Mouse (Mus musculus) myocyte (in vitro differentiated cells): ENCODE results near the gene Cpne1. TPM values are rescaled to one million over a fixed set of nuclear protein-coding genes. Genes with fewer than 3 reads are reported as not detected.

Experiments
- H3K27me3 ChIP-seq: one replicate; pipeline ENCODE4 v1.6.1; 2011; ENCODE audit not compliant: control insufficient read depth, insufficient read depth, insufficient read length
- H3K36me3 ChIP-seq: one replicate; pipeline ENCODE4 v1.6.1; 2011; ENCODE audit not compliant: control insufficient read depth, insufficient read depth
- H3K4me2 ChIP-seq: one replicate; pipeline ENCODE4 v1.6.1; 2011; ENCODE audit warnings: low read depth, control low read depth
- H3K4me3 ChIP-seq: one replicate; pipeline ENCODE4 v1.5.1; 2011; ENCODE audit warnings: mild to moderate bottlenecking, control low read depth, moderate library complexity
- H3K79me2 ChIP-seq: one replicate; pipeline ENCODE4 v1.6.1; 2011; ENCODE audit not compliant: control insufficient read depth, insufficient read depth
- H3ac ChIP-seq: one replicate; pipeline ENCODE4 v1.6.1; 2011; ENCODE audit not compliant: control insufficient read depth, insufficient read length
- CEBPB ChIP-seq: IDR thresholded peaks from 2 replicates; pipeline ENCODE4 v1.6.1; 2011; ENCODE audit warnings: mild to moderate bottlenecking, moderate library complexity; ENCODE audit not compliant: poor library complexity, insufficient read depth, severe bottlenecking
- E2F4 ChIP-seq: IDR thresholded peaks from one replicate; pipeline ENCODE4 v1.6.1; 2011; ENCODE audit warnings: mild to moderate bottlenecking, control low read depth, moderate library complexity; ENCODE audit not compliant: insufficient read depth
- MAX ChIP-seq: IDR thresholded peaks from one replicate; pipeline ENCODE4 v1.6.1; 2011; ENCODE audit warnings: low read depth, mild to moderate bottlenecking, control low read depth
- MYOD1 ChIP-seq, 3 experiments: IDR thresholded peaks; one replicate each; pipeline ENCODE4 v1.6.1; 2011; ENCODE audit warnings: control low read depth in 2 of 3, low read depth in 2 of 3, mild to moderate bottlenecking in 2 of 3, moderate library complexity in 1 of 3; ENCODE audit not compliant: insufficient read length in 2 of 3, control insufficient read depth in 1 of 3
- MYOG ChIP-seq, 3 experiments: IDR thresholded peaks; one replicate each; pipeline ENCODE4 v1.6.1; 2011; ENCODE audit warnings: control low read depth in 2 of 3, low read depth in 2 of 3, mild to moderate bottlenecking in 2 of 3; ENCODE audit not compliant: insufficient read length in 2 of 3, control insufficient read depth in 1 of 3, insufficient read depth in 1 of 3
- POLR2A ChIP-seq: IDR thresholded peaks from one replicate; pipeline ENCODE4 v1.6.1; 2011; ENCODE audit warnings: low read depth, mild to moderate bottlenecking, control low read depth, moderate library complexity; ENCODE audit not compliant: insufficient read length
- POLR2AphosphoS2 ChIP-seq: IDR thresholded peaks from one replicate; pipeline ENCODE4 v1.6.1; 2011; ENCODE audit warnings: low read depth, control low read depth; ENCODE audit not compliant: insufficient read length
- REST ChIP-seq: IDR thresholded peaks from one replicate; pipeline ENCODE4 v1.6.1; 2011; ENCODE audit warnings: mild to moderate bottlenecking, control low read depth, moderate library complexity; ENCODE audit not compliant: insufficient read depth, insufficient read length
- SRF ChIP-seq: IDR thresholded peaks from one replicate; pipeline ENCODE4 v1.6.1; 2011; ENCODE audit warnings: low read depth; ENCODE audit not compliant: control insufficient read depth, insufficient read length
- TCF12 ChIP-seq: IDR thresholded peaks from one replicate; pipeline ENCODE4 v1.6.1; 2011; ENCODE audit warnings: mild to moderate bottlenecking, control low read depth; ENCODE audit not compliant: poor library complexity, insufficient read depth, severe bottlenecking
- TCF3 ChIP-seq: IDR thresholded peaks from one replicate; pipeline ENCODE4 v1.6.1; 2011; ENCODE audit warnings: low read depth, control low read depth; ENCODE audit not compliant: insufficient read length
- USF1 ChIP-seq: IDR thresholded peaks from one replicate; pipeline ENCODE4 v1.6.1; 2011; ENCODE audit warnings: low read depth, mild to moderate bottlenecking, control low read depth, moderate library complexity
- polyA plus RNA-seq: library from polyadenylated mRNA; unstranded; fragments of >200 nt; fragmentation: generic; extraction: Trizol; gene quantifications from one replicate; pipeline ENCODE4 v1.2.1, GENCODE M21; 2012; ENCODE audit warnings: missing spikeins

Cpne1 gene
- polyA plus RNA-seq, 1 experiment = 44.0 TPM

- no peaks in the 10 kb centered on the region for H3K27me3 ChIP-seq
- no peaks in the 10 kb centered on the region for H3K36me3 ChIP-seq
- H3K4me3 ChIP-seq = no peak overlapping the region
- no peaks in the 10 kb centered on the region for H3K79me2 ChIP-seq
- H3ac ChIP-seq = no peak overlapping the region
- no peak for TF ChIP-seq POLR2AphosphoS2
- no peak for TF ChIP-seq MYOD1 (IDR thresholded peaks at IDR 0.05; ENCODE audit: control insufficient read depth in 1 of 3, insufficient read length in 2 of 3, low read depth in 2 of 3)
- TF ChIP-seq USF1 = no peak
- no peak for TF ChIP-seq TCF12
- TF ChIP-seq E2F4 = no peak
- no peak for TF ChIP-seq REST
- no peak for TF ChIP-seq MAX
- no peak for TF ChIP-seq POLR2A
- TF ChIP-seq CEBPB = no peak
- no peak for TF ChIP-seq MYOG (IDR thresholded peaks at IDR 0.05; ENCODE audit: control insufficient read depth in 1 of 3, insufficient read depth in 1 of 3, insufficient read length in 2 of 3, low read depth in 2 of 3)
- TF ChIP-seq SRF = no peak
- TF ChIP-seq TCF3 = no peak
- no peak overlapping the region for H3K4me2 ChIP-seq
Measured at GRCm38 (mm10) chr2:156067916-156068315, 43.8 kb downstream of the Cpne1 start.

GRCm38 (mm10) chr2:156066126-156066525 lies 45.6 kb downstream of the Cpne1 start:
- H3K36me3 ChIP-seq = no peaks in the 10 kb centered on the region
- peak overlapping the region; percentile 31 for H3K4me3 ChIP-seq
- no peaks in the 10 kb centered on the region for H3K79me2 ChIP-seq
- TF ChIP-seq MYOD1 (IDR thresholded peaks at IDR 0.05; ENCODE audit: control insufficient read depth in 1 of 3, insufficient read length in 2 of 3, low read depth in 2 of 3) (no peak), POLR2AphosphoS2 (no peak), USF1 (no peak), MYOG (IDR thresholded peaks at IDR 0.05; ENCODE audit: control insufficient read depth in 1 of 3, insufficient read depth in 1 of 3, insufficient read length in 2 of 3, low read depth in 2 of 3) (no peak), SRF (no peak), REST (no peak), CEBPB (no peak), TCF12 (no peak), MAX (no peak), POLR2A (no peak), E2F4 (no peak), TCF3 (no peak)
- no peak overlapping the region for H3ac ChIP-seq
- peak overlapping the region; percentile 81 for H3K4me2 ChIP-seq
- no peaks in the 10 kb centered on the region for H3K27me3 ChIP-seq

- Histone ChIP-seq H3K4me2 (peak within 1 kb of the TSS; percentile 81), H3K36me3 (no peaks in the 10 kb centered on the region), H3K79me2 (no peaks in the 10 kb centered on the region), H3ac (peak within 1 kb of the TSS; percentile 25), H3K27me3 (no peaks in the 10 kb centered on the region), H3K4me3 (peak within 1 kb of the TSS; percentile 31)
- peak; percentile 19 for TF ChIP-seq E2F4
- no peak for TF ChIP-seq SRF
- TF ChIP-seq CEBPB = no peak
- TF ChIP-seq MAX = no peak
- no peak for TF ChIP-seq MYOD1 (IDR thresholded peaks at IDR 0.05; ENCODE audit: control insufficient read depth in 1 of 3, insufficient read length in 2 of 3, low read depth in 2 of 3)
- TF ChIP-seq TCF3 = no peak
- TF ChIP-seq POLR2A = peak; percentile 68
- no peak for TF ChIP-seq USF1
- peak in 1 of 3 experiments; percentile 38 for TF ChIP-seq MYOG (IDR thresholded peaks at IDR 0.05; ENCODE audit: control insufficient read depth in 1 of 3, insufficient read depth in 1 of 3, insufficient read length in 2 of 3, low read depth in 2 of 3)
- TF ChIP-seq POLR2AphosphoS2 = peak; percentile 26
- TF ChIP-seq REST = no peak
- no peak for TF ChIP-seq TCF12
Measured at GRCm38 (mm10) chr2:156065099-156066041, 46.4 kb downstream of the Cpne1 start, which contains the start of gene Spag4. TSS of gene Spag4 (plus strand) at chr2:156065175.

GRCm38 (mm10) chr2:156052816-156053215 lies 58.9 kb downstream of the Cpne1 start, which contains the start of gene Fer1l4:
TSS of gene Fer1l4 (minus strand) at chr2:156052947.
- Histone ChIP-seq H3K27me3 (peaks cover 8% of the 10 kb centered on the region), H3K36me3 (no peaks in the 10 kb centered on the region), H3ac (no peak within 1 kb of the TSS), H3K4me3 (no peak within 1 kb of the TSS), H3K79me2 (no peaks in the 10 kb centered on the region), H3K4me2 (no peak within 1 kb of the TSS)
- TF ChIP-seq MYOD1 (IDR thresholded peaks at IDR 0.05; ENCODE audit: control insufficient read depth in 1 of 3, insufficient read length in 2 of 3, low read depth in 2 of 3) (no peak), SRF (no peak), MAX (no peak), E2F4 (no peak), REST (no peak), CEBPB (no peak)
